Mouse (Mus musculus) retina, adult 2 months (tissue): Measurements from ENCODE around the gene Hdc.

ENCODE experiments used
- DNase-seq: peaks from one replicate; pipeline ENCODE4 v3.0.0-alpha.2; 2012; ENCODE audit warnings: low read depth, low spot score

The Hdc gene

DNA sequence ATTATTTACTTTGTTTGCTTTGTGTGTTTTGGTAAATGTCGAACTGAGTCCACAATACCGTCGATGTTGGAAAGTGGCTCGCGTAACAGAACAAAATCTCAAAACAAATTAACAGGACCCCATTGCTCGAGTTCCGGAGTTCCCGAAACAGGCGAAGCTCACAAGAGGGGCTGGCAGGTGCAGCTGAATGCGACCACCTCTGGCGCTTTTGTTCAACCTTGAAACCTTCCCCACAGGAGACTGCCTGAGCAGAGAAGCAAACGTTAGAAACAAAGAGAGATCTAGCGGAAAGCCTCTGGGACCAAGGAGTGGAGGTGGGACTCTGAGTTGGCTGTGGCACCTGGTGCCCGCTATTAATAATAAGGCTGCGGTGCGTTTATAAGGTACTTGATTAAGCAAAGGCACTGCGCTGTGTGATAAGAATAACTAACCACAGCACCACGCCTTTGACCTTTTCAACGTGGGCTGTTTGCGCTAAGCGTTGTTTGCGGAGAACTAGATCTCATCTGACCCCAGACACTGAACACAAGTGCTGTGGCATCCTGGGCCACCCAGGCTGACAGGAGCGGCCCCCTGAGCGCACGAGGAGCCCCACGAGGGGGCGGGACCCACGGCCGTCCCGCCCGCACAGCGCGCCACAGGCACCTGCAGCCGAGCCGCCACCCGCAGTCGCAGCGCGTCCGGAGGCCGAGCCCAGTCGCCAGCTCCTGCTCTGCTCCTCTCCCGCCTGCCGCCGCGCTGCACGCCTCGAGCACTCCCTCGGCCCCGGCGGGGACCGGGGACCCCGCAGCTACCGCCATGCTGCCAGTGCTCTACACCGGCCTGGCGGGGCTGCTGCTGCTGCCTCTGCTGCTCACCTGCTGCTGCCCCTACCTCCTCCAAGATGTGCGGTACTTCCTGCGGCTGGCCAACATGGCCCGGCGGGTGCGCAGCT, 66.5 kb downstream of the Hdc start, which contains the start of gene Slc27a2:
Gene Slc27a2, plus strand, starts transcription at position 51 of the 934 bp plus-strand sequence.
- DNase-seq = no peak

GRCm38 (mm10) chr2:126551896-126552295, 67.2 kb downstream of the Hdc start:
- no peak for DNase-seq

- no peak for DNase-seq
These were observed 67.7 kb downstream of the Hdc start for GRCm38 (mm10) chr2:126551244-126551890.

GRCm38 (mm10) chr2:126549681-126550080, 69.4 kb downstream of the Hdc start:
- DNase-seq = no peak

- no peak for DNase-seq
These were observed 72.7 kb downstream of the Hdc start for GRCm38 (mm10) chr2:126546392-126546791.

GRCm38 (mm10) chr2:126545297-126545696, 73.8 kb downstream of the Hdc start:
- no peak for DNase-seq
